Mouse (Mus musculus) large intestine, adult 2 months (tissue): ENCODE data around the gene Itsn1. TPM values are rescaled to one million over a fixed set of nuclear protein-coding genes. Genes with fewer than 3 reads are reported as not detected.

Source experiments
- DNase-seq: peaks from one replicate; pipeline ENCODE4 v3.0.0-alpha.2; 2012; ENCODE audit warnings: low read depth, low spot score
- WGBS: fragments of 180-500 bp; shearing (Covaris S2); methylation state at CpG from one replicate; pipeline ENCODE4 v1.1.7; 2018; 5-methylcytosine and 5-hydroxymethylcytosine counted together
- polyA plus RNA-seq: library from polyadenylated mRNA; depleted of rRNA; stranded (reverse); fragments of >200 nt; gene quantifications from 2 replicates; pipeline ENCODE4 v1.2.3, GENCODE M21; 2012

Itsn1 gene
- polyA plus RNA-seq, 1 experiment = 13.6 TPM

GRCm38 (mm10) chr16:91763975-91764374 is 34.9 kb downstream of the Itsn1 start:
- DNase-seq = no peak
- WGBS = 24% methylated on average over 6 of the region's 6 CpGs

- WGBS = 71% methylated on average over 6 of the region's 6 CpGs
- DNase-seq = no peak
These were observed 35.3 kb downstream of the Itsn1 start for GRCm38 (mm10) chr16:91764414-91764813.

GRCm38 (mm10) chr16:91765121-91765815 is 36.2 kb downstream of the Itsn1 start:
- WGBS = 95% methylated on average over 15 of the region's 15 CpGs
- DNase-seq = no peak

GRCm38 (mm10) chr16:91765816-91766210 is 36.7 kb downstream of the Itsn1 start:
- 93% methylated on average over 15 of the region's 15 CpGs for WGBS
- no peak for DNase-seq

GRCm38 (mm10) chr16:91767165-91767701 is 38.2 kb downstream of the Itsn1 start:
- DNase-seq = no peak
- WGBS = 71% methylated on average over 11 of the region's 11 CpGs

- 82% methylated on average over 6 of the region's 6 CpGs for WGBS
- no peak for DNase-seq
These were observed 39.5 kb downstream of the Itsn1 start for GRCm38 (mm10) chr16:91768586-91768985.

GRCm38 (mm10) chr16:91769911-91770310 is 40.8 kb downstream of the Itsn1 start:
- WGBS = 82% methylated on average over 5 of the region's 5 CpGs
- no peak for DNase-seq

GRCm38 (mm10) chr16:91770662-91771061 is 41.6 kb downstream of the Itsn1 start:
- no peak for DNase-seq
- WGBS = 90% methylated on average over 5 of the region's 5 CpGs

GRCm38 (mm10) chr16:91771334-91771733 is 42.3 kb downstream of the Itsn1 start:
- DNase-seq = no peak
- 84% methylated on average over 6 of the region's 6 CpGs for WGBS

GRCm38 (mm10) chr16:91772586-91772985 is 43.5 kb downstream of the Itsn1 start:
- 89% methylated on average over 7 of the region's 7 CpGs for WGBS
- no peak for DNase-seq

- DNase-seq = no peak
- WGBS = 74% methylated on average over 10 of the region's 10 CpGs
These were observed 50.5 kb downstream of the Itsn1 start for GRCm38 (mm10) chr16:91779576-91779975.

- DNase-seq = no peak
- 90% methylated on average over 7 of the region's 7 CpGs for WGBS
These were observed 51.1 kb downstream of the Itsn1 start for GRCm38 (mm10) chr16:91780151-91780550.

- WGBS = 27% methylated on average over 3 of the region's 3 CpGs
- no peak for DNase-seq
These were observed 51.7 kb downstream of the Itsn1 start for GRCm38 (mm10) chr16:91780826-91781225.

- WGBS = 52% methylated on average over 7 of the region's 7 CpGs
- no peak for DNase-seq
These were observed 54.1 kb downstream of the Itsn1 start for GRCm38 (mm10) chr16:91783191-91783590.

GRCm38 (mm10) chr16:91784298-91784697 is 55.2 kb downstream of the Itsn1 start:
- DNase-seq = no peak
- 50% methylated on average over 6 of the region's 6 CpGs for WGBS

- WGBS = 43% methylated on average over 10 of the region's 10 CpGs
- no peak for DNase-seq
These were observed 57.3 kb downstream of the Itsn1 start for GRCm38 (mm10) chr16:91786425-91786824.

GRCm38 (mm10) chr16:91789728-91790127 is 60.6 kb downstream of the Itsn1 start:
- 70% methylated on average over 6 of the region's 6 CpGs for WGBS
- DNase-seq = no peak

- WGBS = 59% methylated on average over 8 of the region's 8 CpGs
- no peak for DNase-seq
These were observed 63.6 kb downstream of the Itsn1 start for GRCm38 (mm10) chr16:91792477-91793196.

GRCm38 (mm10) chr16:91793507-91794278 is 64.6 kb downstream of the Itsn1 start:
- WGBS = 81% methylated on average over 13 of the region's 13 CpGs
- no peak for DNase-seq

GRCm38 (mm10) chr16:91794306-91794705 is 65.2 kb downstream of the Itsn1 start:
- DNase-seq = no peak
- 91% methylated on average over 7 of the region's 7 CpGs for WGBS
